Mouse (Mus musculus) erythroblast, embryonic 14.5 days (primary cell): ENCODE measurements around the gene Frmd7.

ENCODE experiments used
- GATA1 ChIP-seq: IDR thresholded peaks from 2 replicates; pipeline ENCODE4 v1.6.1; 2012; ENCODE audit warnings: low read length, inconsistent platforms, mixed read lengths
- TAL1 ChIP-seq: IDR thresholded peaks from 3 replicates; pipeline ENCODE4 v1.6.1; 2012; ENCODE audit warnings: low read length, inconsistent platforms, mixed read lengths

DNA sequence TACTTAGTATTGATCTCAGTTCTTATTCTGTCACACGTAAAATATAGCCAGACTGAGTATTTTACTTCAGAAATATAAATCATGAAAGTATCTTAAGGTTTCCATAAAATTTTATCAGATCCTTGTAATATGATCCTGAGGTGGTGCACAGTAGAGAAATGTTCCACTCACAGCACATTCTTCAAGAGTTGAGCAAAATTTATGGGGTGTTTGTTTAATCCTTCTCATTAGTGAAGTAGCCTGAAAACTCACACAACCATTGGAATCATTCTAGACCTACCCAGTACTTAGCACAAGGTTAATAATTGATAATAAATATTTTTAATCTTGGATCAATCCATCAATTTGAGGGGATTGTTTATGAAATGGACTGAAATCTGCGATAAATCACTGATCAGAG is 78.7 kb downstream of the Frmd7 start:
- TF ChIP-seq GATA1: no peak
- TF ChIP-seq TAL1: no peak
